Mouse (Mus musculus): Measurements from ENCODE around the gene Xylt2.
"Not testable (repeated sequence)": the region's sequence is repeated elsewhere in the genome, so short reads cannot be mapped to it uniquely, and the experiment has no call there.

Gene Xylt2

GRCm38 (mm10) chr11:94675446-94675845, 1.9 kb downstream of the Xylt2 start:
- no peak for DNase-seq

- no peak for DNase-seq
Measured at GRCm38 (mm10) chr11:94674984-94675383, 2.3 kb downstream of the Xylt2 start.

GRCm38 (mm10) chr11:94665281-94665680, 12.0 kb downstream of the Xylt2 start:
- DNase-seq, result no peak

- no peak for DNase-seq
Measured at GRCm38 (mm10) chr11:94661344-94661743, 16.0 kb downstream of the Xylt2 start.

GRCm38 (mm10) chr11:94653663-94654436, 23.5 kb downstream of the Xylt2 start, which contains the start of the genes Mrpl27 and Eme1:
Mrpl27 (plus strand) TSS chr11:94653767.
Eme1 (minus strand) TSS chr11:94653964.
- peak; percentile 83 for DNase-seq

GRCm38 (mm10) chr11:94652973-94653372, 24.3 kb downstream of the Xylt2 start:
- no peak for DNase-seq

- DNase-seq, result not testable (repeated sequence)
Measured at GRCm38 (mm10) chr11:94651241-94651640, 26.1 kb downstream of the Xylt2 start.

GRCm38 (mm10) chr11:94646457-94646856, 30.9 kb downstream of the Xylt2 start:
- no peak for DNase-seq

GRCm38 (mm10) chr11:94644461-94645219, 32.7 kb downstream of the Xylt2 start:
- peak; percentile 77 for DNase-seq

- no peak for DNase-seq
Measured at GRCm38 (mm10) chr11:94634431-94634830, 42.9 kb downstream of the Xylt2 start.

- DNase-seq, result no peak
Measured at GRCm38 (mm10) chr11:94632988-94633387, 44.3 kb downstream of the Xylt2 start.

- DNase-seq, result no peak
Measured at GRCm38 (mm10) chr11:94631969-94632368, 45.3 kb downstream of the Xylt2 start.

- DNase-seq, result no peak
Measured at GRCm38 (mm10) chr11:94630199-94631011, 46.9 kb downstream of the Xylt2 start.

- no peak for DNase-seq
Measured at GRCm38 (mm10) chr11:94629884-94630198, 47.5 kb downstream of the Xylt2 start.

- peak; percentile 92 for DNase-seq
Measured at GRCm38 (mm10) chr11:94629199-94629883, 48.0 kb downstream of the Xylt2 start, which contains the start of gene Lrrc59. Lrrc59 (plus strand) TSS chr11:94629767.

- DNase-seq, result no peak
Measured at GRCm38 (mm10) chr11:94622162-94622561, 55.2 kb downstream of the Xylt2 start.

- no peak for DNase-seq
Measured at GRCm38 (mm10) chr11:94621458-94621852, 55.9 kb downstream of the Xylt2 start.

- no peak for DNase-seq
Measured at GRCm38 (mm10) chr11:94620766-94621457, 56.4 kb downstream of the Xylt2 start.

GRCm38 (mm10) chr11:94617646-94618045, 59.7 kb downstream of the Xylt2 start:
- no peak for DNase-seq

GRCm38 (mm10) chr11:94615494-94615893, 61.8 kb downstream of the Xylt2 start:
- no peak for DNase-seq

- DNase-seq, result no peak
Measured at GRCm38 (mm10) chr11:94614603-94615002, 62.7 kb downstream of the Xylt2 start.

Measured in layer of hippocampus, adult 9-11 months (tissue).